Mouse (Mus musculus) kidney, embryonic 14.5 days (tissue): ENCODE measurements around the gene Lrrc42. TPM values are rescaled to one million over a fixed set of nuclear protein-coding genes. Genes with fewer than 3 reads are reported as not detected.

Source experiments
- ATAC-seq: fragments of 200-750 bp; cut with Nextera tagmentation; 2 replicates; pipeline ENCODE4 v1.8.0; 2017; ENCODE audit warnings: moderate number of reproducible peaks, mild to moderate bottlenecking, moderate TSS enrichment, moderate library complexity; ENCODE audit not compliant: low FRiP score, low TSS enrichment
- H3K27ac ChIP-seq: fragments of 300-500 bp; sonication (generic); 2 replicates; pipeline ENCODE4 v1.5.1; 2014; ENCODE audit warnings: low read depth, mild to moderate bottlenecking, low read length, moderate library complexity, mixed read lengths
- H3K27me3 ChIP-seq: fragments of 300-500 bp; sonication (generic); 2 replicates; pipeline ENCODE4 v1.6.1; 2014; ENCODE audit warnings: mild to moderate bottlenecking, low read length; ENCODE audit not compliant: control insufficient read depth, insufficient read depth
- H3K36me3 ChIP-seq: fragments of 300-500 bp; sonication (generic); 2 replicates; pipeline ENCODE4 v1.6.1; 2014; ENCODE audit warnings: low read length, mixed read lengths; ENCODE audit not compliant: control insufficient read depth, insufficient read depth
- H3K4me1 ChIP-seq: fragments of 300-500 bp; sonication (generic); 2 replicates; pipeline ENCODE4 v1.6.1; 2014; ENCODE audit warnings: low read length, mixed read lengths; ENCODE audit not compliant: control insufficient read depth, insufficient read depth
- H3K4me2 ChIP-seq: fragments of 300-500 bp; sonication (generic); replicated peaks from 2 replicates; pipeline ENCODE4 v1.6.1; 2014; ENCODE audit warnings: low read depth, mild to moderate bottlenecking, low read length
- H3K4me3 ChIP-seq: fragments of 300-500 bp; sonication (generic); 2 replicates; pipeline ENCODE4 v1.5.1; 2014; ENCODE audit warnings: mild to moderate bottlenecking, low read length
- H3K9ac ChIP-seq: fragments of 300-500 bp; sonication (generic); 2 replicates; pipeline ENCODE4 v1.6.1; 2014; ENCODE audit warnings: low read depth, mild to moderate bottlenecking, low read length, moderate library complexity
- H3K9me3 ChIP-seq: fragments of 300-500 bp; sonication (generic); 2 replicates; pipeline ENCODE4 v1.6.1; 2016; ENCODE audit warnings: low read length; ENCODE audit not compliant: control insufficient read depth
- WGBS: fragments of 180-500 bp; shearing (Covaris S2); extraction: QIAGEN DNeasy Blood & Tissue Kit; methylation state at CpG from one replicate; pipeline ENCODE4 v1.1.7; 2014; 5-methylcytosine and 5-hydroxymethylcytosine counted together
- polyA plus RNA-seq: library from polyadenylated mRNA; unstranded; fragments of >200 nt; fragmentation: Nextera tagmentation; extraction: Ambion mirVana; gene quantifications from 2 replicates; pipeline ENCODE4 v1.2.1, GENCODE M21; 2014

Gene Lrrc42
- polyA plus RNA-seq, 1 experiment from 2014 or later, result 113 TPM

GRCm38 (mm10) chr4:107185703-107186102 is 67.6 kb downstream of the Lrrc42 start:
- Histone ChIP-seq H3K27ac (no peak overlapping the region), H3K27me3 (no peaks in the 10 kb centered on the region), H3K9ac (no peak overlapping the region), H3K9me3 (no peaks in the 10 kb centered on the region), H3K36me3 (peaks cover 43% of the 10 kb centered on the region), H3K4me3 (no peak overlapping the region), H3K4me1 (peaks cover 8% of the 10 kb centered on the region), H3K4me2 (no peak overlapping the region)
- no peak for ATAC-seq
- WGBS, result 50% methylated on average over 3 of the region's 3 CpGs

Other genes starting within 250 kb of the Lrrc42 start
- gene Mrpl37, start 186.7 kb downstream of the Lrrc42 start, polyA plus RNA-seq, result 108 and 125 TPM in 2 replicates
- gene Cyb5rl, start 186.5 kb downstream of the Lrrc42 start, polyA plus RNA-seq, result 5.5 and 7.7 TPM in 2 replicates
- 0.12 TPM in 1 of 2 replicates, not detected in the other for gene Cdcp2, start 156.6 kb downstream of the Lrrc42 start, polyA plus RNA-seq
- 345 and 420 TPM in 2 replicates for gene Tmem59, start 75.1 kb downstream of the Lrrc42 start, polyA plus RNA-seq
- 31.7 and 39.3 TPM in 2 replicates for gene Tceanc2, start 74.4 kb downstream of the Lrrc42 start, polyA plus RNA-seq
- not detected in 2 replicates for gene Ldlrad1, start 44.4 kb downstream of the Lrrc42 start, polyA plus RNA-seq
- 39.6 and 56.6 TPM in 2 replicates for gene Hspb11, start 61 bp upstream of the Lrrc42 start, polyA plus RNA-seq
- gene Dio1, start 53.6 kb upstream of the Lrrc42 start, polyA plus RNA-seq, result 0.38 TPM in 1 of 2 replicates, not detected in the other
- gene Yipf1, start 60.8 kb upstream of the Lrrc42 start, polyA plus RNA-seq, result 44.6 and 51.4 TPM in 2 replicates
- gene Ndc1, start 114.3 kb upstream of the Lrrc42 start, polyA plus RNA-seq, result 26.4 and 48.9 TPM in 2 replicates
- gene Glis1, start 181.1 kb upstream of the Lrrc42 start, polyA plus RNA-seq, result 4.0 and 4.3 TPM in 2 replicates